Mouse (Mus musculus) adrenal gland, postnatal 14 days (tissue): Measurements from ENCODE around the gene Pradc1. TPM values are rescaled to one million over a fixed set of nuclear protein-coding genes. Genes with fewer than 3 reads are reported as not detected.

Experiments used
- DNase-seq: peaks from one replicate; pipeline ENCODE4 v3.0.0; 2021; ENCODE audit warnings: mixed read lengths
- long read RNA-seq, 2 experiments: library from polyadenylated mRNA; stranded (forward); transcript quantifications; one replicate each; pipeline ENCODE4 v2.0.0; 2021
- total RNA-seq: library from RNA; stranded (reverse); gene quantifications from 2 replicates; pipeline ENCODE4 v1.2.3, GENCODE M21; 2021

Gene Pradc1
- total RNA-seq = 13.8 and 15.2 TPM in 2 replicates
- long read RNA-seq, experiment 1, partial matches to known transcripts = 1 of 6 reads
- long read RNA-seq, experiment 1, other reads (novel, unspliced or antisense) = 1 of 6 reads
- long read RNA-seq, experiment 2, partial matches to known transcripts = 0 of 4 reads
- long read RNA-seq, experiment 2, other reads (novel, unspliced or antisense) = 4 of 4 reads

DNA sequence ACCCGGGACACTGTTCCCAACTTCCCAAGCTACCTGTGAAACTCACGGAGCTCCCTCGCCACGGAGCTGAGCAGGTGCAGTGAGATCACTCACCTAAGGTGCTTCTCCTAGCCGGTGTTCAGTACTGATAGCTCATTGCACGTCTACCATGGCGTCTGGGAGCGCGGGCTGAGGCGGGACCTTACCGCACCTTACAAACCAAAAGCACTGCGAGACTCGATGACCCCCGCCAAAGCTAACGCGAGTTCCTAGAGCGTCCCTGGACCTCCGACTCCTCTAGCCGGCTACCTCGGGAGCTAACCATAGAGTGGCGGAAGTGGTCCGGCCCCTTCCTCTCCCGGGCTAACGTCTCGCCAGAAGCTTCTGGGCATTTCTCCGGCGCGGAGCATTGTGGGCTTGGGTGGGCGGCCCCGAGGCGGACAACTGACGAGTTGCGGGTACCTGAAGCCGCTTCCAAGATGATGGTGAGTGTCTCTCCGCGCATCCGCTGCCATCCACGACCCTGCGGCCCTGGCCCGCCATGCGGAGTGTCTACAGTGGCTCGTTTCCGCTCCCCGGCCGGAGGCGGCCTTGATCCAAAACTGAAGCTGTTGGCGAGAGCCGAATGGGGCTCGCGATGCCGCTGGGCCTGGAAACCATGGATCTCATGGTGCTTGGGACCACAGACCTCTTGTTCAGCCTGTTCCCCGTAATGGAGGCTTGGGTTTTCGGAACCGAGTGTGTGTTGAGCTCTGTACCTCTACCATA lies at the start of gene Pradc1:
Pradc1 (minus strand) TSS at position 307 of the 747 bp plus-strand sequence.
- peak; percentile 97 for DNase-seq

DNA sequence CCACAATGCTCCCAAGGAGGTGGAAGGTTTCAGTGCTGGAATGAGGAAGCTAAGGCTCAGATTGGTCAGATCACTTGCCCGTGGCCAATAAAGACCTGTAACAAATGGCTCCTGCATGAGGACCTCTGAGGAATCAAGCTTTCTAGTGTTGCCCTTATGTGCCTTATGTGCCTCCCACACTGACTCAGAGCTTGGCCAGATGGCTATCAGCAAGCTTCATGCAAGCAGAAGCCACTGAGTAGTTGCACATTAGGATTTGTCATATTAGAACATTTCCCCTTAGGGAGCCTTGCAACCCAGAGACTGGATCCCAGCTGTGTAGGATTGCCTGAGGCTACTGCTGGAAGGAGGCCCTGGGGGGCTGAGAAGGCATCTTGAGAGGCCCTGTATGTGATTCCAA lies 48.6 kb upstream of the Pradc1 start:
- DNase-seq = no peak

DNA sequence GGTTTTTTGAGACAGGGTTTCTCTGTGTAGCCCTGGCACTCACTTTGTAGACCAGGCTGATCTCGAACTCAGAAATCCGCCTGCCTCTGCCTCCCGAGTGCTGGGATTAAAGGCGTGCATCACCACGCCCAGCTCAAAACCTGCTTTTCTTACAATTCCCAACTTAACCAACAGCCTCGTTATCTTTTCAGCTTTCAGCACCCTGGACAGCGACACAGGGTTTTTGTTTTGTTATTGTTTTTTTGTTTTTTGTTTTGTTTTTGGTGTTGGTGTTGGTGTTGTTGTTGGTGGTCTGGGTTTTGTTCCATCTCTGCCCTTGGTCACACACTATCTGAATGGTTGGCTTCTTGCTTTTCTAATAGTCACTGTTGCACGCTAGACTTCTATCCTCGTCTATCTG lies 46.4 kb upstream of the Pradc1 start:
- DNase-seq = peak; percentile 34

DNA sequence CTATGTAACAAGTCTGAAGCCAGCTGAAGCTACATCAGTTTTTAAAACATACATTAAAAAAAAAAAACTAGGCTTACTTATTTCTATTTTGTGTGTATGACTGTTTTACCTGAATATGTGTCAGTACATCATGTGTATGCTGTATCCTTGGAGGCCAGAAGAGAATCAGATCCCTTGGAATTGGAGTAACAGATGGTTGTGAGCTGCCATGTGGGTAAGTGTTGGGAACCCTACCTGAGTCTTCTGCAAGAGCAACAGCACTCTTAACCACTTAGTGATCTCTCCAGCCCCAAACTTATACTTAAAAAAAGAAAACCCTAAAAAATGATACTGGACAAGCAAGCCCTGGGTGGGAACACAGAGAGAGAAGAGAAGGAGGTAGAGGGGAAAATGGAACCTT lies 45.2 kb upstream of the Pradc1 start:
- no peak for DNase-seq

DNA sequence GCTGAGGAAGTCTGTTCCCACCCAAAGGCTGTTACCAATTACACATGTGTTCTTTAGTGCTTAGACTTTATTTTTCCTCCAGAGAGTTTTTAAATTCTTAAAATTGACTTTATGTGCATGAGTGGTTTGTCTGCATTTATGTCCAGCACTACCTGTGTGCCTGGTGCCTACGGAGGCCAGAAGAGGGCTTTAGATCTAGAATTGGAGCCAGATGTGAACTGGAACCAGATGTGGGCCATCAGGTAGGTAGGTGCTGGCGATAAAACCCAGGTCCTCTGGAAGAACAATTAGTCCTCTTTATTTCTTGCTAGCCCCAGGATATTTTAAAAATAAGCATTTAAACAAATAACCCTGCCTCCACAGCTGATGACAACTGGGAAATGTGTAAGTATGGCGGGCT lies 39.8 kb upstream of the Pradc1 start:
- DNase-seq = no peak

DNA sequence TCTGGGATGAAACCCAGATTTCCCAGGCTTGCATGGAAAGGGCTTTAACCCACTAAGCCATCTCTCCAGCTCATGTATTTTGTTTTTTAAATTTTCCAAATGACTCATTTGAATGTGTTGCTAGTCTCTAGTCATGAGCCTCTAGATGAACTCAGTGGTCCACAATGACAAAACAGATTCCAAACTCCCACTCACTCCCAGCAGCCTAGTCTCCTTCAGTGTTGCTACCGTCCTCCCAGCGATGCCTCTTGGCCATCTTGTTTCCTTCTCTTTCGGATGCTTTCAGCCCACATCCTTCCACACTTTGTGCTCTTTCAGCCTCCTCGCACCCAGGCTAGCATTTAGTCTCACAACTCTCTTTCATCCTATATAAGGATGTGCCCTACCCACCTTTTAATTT lies 38.5 kb upstream of the Pradc1 start:
- no peak for DNase-seq

DNA sequence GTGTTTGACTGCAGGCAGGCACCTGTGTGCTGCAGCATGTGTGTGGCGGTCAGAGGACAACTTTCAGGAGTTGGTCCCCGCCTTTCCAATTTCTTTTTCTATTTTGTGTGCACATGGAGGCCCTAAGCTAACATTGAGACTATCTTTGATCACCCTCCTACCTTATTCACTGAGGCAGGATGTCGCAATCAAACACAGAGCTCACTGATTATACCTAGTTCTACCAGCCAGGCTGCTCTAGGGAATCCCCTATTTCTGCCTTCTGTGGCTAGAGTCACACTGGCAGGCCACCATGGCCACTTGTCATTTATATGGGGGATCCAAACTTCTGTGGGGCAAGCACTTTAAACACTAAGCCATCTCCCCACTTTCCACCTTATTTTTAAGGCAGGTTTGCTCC lies 37.9 kb upstream of the Pradc1 start:
- no peak for DNase-seq

DNA sequence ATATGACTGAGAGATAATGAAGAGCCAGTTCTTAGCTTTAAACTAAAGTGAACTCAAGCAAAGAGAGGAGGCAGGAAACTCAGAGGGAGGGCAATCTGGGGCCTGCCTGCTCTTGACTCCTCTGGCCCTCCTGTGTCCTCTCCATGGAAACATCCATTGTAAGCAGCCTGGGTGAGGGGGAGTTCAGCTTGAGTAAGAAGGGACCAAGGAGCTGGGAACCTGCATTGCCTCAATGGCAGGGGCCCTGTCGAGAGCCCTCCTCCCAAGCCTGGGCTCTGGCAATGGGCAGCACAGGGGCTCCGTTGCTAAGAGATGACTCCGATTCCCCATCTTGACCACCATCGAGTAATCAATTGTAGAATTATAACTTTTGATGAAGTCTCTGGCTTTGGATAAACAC lies 36.7 kb upstream of the Pradc1 start:
- no peak for DNase-seq

DNA sequence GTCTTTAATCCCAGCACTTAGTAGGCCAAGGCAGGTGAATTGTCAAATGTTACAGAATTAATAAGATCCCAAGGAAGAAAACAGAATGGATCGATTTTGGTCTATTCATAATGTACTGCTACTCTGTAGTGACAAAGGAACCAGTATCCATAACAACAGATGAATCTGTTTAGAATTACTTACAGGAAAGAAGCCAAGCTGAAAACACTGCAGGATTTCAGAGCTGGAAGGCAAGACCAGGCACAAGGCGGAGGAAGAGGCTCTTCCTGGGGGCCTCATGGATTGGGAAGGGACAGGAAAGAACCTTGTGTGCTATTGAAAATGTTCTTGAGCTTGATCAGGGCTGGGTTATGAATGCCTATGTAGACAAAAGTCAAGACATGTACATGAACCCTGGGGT lies 34.0 kb upstream of the Pradc1 start:
- DNase-seq = no peak

DNA sequence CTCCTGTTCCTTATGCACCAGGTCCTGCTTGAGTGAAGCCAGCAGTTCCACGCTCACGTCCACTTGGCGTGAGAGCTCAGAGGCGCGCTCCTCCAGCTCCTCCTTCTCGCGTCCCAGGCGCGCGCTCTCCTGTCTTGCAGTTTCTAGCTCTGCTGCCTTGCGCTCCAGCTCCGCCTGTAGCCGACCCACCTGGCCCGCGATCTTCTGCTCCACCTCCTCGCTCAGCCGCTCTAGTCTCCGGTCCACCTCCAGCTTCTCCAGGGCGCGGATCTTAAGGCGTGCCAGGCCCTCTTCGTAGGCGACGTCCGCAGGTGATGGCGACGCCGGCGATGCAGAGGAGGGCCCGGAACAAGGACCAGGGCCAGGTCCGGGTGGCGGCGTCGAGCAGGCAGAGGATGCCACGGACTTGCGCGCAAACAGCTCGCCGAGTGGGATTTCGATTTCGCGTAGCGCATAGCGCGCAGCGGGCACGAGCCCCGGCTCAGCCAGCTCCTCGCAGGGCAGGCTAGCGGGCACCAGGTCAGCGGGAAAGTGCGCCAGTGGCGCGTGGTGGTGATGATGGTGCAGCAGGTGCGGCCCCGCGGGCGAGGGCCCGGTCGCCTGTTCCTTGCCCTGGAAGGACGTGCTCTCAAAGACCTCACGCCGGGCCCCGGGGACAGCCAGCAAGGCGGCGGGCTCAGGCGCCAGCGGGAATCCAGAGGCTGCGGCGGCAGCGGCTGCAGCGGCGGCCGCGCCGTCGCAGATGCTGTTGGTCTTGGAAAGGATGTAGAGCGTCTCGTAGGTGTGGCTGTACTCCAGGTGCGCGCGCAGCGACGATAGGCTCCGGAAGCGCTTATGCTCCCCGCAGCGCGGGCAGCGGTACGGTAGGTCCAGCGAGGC lies 32.3 kb upstream of the Pradc1 start:
- no peak for DNase-seq

DNA sequence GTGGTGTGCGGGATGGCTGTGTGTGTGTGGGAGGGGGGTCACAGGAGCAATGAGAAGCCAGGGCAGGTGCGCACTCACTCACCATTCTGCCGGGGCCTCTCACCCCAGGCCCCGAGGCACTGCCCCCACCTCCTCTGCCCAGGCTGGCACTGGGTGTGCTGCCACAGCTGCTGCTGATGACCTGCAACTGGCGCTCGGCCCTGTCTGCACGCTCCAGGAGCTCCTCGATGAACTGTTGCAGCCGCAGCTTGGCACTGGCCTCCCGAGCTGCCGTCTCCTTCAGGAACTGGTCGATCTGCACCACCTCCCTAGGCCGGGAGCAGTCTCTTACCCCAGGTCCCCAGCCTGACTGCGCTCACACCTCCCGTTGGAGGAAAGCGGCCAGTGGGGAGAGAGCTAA lies 28.9 kb upstream of the Pradc1 start:
- no peak for DNase-seq

DNA sequence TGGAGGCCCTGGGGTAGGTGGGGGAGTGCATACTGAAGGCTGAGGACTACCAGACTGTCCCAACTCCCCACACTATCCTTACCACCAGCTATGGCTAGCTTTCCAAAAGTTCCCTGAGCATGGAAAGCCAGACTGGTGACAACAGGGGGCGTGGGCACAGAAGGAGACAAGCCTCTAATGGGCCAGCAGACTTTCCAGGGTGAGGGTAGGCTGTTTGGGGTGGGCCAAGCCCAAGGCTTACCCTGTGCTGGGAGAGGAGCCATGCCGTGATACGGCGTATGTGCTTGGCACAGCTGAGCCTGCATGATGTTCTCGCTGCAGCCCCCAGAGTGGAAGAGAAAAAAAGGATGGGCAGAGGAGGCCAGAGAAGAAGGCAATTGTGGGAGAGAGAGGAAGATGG lies 28.2 kb upstream of the Pradc1 start:
- DNase-seq = no peak

DNA sequence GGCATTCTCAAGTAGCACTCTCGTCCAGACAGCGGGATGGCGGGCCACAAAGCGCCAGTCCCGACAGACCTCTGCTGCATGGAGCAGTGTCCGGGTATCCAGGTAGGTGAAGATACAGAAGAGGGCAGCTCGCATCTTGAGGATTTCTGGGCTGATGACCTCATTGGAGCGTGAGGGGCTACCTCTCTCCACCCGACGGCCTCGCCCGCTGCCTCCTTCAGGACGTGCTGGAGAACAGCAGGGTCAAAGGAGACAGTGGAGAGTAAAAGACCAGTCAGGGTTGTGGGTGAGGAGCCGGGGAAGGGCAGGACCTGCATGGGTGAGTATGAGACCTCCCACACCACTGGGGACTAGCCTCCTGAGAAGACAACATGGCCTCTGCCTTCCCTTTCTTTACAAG lies 26.6 kb upstream of the Pradc1 start:
- no peak for DNase-seq

DNA sequence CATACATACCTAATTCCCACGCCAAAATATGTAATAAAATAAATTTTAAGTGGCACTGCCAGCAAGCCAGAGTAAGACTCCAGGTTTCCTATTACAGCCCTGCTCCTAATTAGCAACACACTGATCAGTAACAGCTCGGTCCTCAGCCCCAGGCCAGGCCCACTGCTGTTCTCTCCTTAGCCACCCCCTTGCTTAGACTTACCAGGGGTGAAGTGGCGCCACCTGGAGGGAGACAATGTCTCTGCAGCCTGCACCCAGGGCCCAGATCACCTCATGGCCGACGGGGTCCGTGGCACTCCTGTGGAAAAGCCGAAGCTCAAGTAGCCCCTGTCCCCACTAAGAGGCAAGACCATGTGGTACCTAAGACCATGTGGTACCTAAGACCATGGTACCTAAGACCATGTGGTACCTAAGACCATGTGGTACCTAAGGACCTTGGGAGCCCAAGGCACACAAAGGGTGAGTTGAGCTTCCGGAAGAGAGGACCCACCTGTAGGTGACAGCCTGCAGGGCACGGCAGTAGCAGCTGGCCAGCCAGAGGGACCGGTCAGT lies 25.7 kb upstream of the Pradc1 start:
- peak; percentile 69 for DNase-seq

DNA sequence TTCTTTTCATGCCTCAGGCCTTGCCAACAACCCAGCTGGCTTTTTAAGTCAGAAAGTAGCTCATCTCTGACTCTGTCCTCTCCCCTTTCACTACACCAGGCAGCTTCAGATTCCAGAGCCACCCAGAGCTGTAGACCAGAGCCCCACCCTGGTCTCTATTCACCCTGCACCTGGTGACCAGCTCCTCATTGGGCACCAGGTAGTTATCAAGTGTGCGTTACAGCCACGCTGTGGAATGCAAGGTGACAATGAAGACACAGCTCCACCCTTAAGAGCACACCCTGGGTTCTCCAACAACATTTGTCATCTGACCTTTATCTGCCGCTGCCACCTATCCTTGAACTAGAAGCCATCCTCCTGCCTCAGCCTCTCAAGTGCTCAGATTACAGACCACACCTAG lies 23.8 kb upstream of the Pradc1 start:
- no peak for DNase-seq

DNA sequence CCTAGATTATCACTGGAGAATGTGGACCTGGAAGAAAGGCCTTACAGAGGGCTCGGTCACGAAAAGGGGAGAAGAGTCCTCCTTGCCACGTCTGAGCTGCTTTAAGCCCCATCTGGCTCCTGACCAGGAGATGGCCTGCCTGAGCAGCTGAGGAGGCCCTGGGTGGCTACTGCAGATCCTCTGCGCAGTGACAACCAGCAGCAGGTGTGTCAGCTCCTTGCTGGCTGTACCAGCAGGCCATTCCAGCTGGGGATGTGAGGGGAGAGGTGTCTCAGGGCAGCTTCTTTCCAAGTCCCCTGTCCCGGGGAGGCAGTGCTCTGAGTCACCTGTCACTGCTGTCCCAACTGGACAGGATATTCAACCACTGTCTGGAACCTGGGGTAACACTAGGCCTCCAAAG lies 20.8 kb upstream of the Pradc1 start:
- DNase-seq = no peak

DNA sequence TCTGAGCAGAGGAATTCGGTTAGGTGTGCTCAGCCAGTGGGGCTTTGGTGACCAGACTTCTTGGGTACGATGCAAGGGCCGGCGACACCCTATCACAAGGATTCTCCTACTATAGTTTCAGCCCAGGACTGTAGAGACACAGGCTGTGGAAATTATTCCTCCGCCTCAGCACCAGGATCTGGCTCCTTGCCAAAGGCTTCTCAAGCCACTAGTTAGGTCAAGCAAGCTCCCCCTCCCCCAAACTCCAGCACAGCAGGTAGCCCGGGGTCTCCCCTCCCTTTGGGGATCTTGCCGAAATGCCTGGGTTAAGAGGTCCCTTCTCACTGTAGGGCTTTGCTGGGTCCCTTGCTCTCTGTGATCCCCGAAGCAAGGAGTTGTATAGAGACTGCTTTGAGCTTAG lies 20.2 kb upstream of the Pradc1 start:
- DNase-seq = no peak

DNA sequence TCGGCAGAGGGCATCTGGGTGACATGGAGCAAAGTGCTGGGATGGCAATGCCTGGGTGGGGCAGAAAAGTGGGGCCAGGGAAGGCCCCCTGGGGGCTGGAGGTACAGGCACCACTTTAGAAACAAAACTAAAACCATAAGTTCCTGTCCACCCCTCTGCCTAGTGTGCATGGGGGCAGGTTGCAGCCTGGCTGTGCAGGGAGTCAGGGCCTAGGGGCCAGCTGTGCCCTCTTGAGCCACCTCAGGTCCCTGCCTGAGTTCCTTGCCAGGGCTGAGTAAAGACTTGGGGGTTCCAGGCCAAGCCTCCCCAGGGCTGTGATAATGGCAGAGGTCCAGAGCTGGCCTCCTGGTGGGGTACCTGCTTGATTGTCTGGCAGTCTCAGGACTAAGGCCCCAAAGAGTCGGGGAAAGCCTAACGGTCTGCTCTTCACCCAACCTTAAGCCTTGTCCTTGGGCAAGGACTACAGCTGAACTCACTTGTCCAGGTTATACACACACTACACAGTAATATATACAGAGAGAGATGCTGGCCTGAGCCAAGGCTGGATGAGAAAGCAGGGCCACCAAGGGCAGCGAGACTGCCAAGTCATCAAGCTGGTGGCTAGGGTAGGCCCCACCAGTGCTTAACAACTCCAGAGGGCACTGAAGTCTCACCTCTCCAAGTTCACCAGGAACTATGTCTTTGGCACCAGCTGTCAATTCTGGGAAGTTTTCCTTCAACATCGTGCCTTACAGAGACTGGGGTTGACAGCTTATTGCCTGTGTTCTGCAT lies 18.1 kb upstream of the Pradc1 start:
- DNase-seq = peak; percentile 56

DNA sequence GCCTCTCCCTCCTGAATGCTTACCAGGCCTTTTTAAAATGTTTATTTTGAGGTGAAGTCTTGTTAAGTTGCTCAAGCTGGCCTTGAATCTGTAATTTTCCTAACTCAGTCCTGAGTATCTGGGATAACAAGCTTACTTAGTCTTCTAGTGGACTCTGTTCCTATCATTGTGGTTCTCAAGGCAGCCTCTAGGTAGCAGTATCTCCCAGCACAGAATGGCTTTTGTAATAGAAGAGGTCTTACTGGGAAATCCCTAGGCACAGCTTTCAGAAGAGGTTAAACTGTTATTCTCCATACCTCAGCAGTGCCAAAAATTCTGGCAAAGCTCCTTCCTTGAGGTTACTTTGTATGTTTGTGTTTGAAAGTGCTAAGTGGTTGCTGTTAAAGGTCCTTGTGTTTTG lies 13.6 kb upstream of the Pradc1 start:
- no peak for DNase-seq

DNA sequence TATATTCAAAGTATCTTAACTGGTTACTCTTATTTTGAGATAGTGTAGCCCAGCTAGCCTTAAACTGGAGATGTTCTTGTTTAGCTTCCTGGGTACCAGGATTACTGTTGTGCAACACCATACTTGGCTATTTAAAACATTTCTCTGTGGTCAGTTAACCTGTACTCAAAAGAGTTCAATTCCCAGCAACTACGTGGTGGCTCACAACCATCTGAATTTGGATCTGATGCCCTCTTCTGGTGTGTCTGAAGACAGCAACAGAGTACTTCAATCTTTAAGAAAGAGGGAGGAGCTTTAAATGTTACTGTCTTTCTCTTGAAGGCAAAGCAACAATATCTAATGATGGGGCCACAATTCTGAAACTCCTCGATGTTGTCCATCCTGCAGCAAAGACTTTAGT lies 7.9 kb upstream of the Pradc1 start:
- no peak for DNase-seq

DNA sequence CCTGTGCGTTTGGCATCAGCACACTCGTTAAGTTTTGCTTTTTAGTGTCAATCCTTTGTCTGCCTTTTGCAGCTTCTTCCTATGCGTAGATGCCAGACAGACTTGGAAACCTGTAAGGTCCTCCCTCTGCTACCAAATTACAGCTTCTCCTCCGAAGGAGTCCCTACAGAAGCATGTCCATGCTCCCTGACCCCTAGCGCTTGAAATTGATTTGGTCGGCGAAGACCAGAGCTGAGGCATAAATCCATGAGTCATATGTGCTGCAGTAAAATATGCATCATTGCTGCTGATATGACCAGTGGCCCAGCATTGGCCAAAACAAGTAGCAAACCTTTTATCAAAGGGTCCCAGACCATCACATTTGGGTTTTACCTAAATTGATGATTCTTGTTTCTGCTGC lies 1.0 kb upstream of the Pradc1 start:
- peak; percentile 39 for DNase-seq

DNA sequence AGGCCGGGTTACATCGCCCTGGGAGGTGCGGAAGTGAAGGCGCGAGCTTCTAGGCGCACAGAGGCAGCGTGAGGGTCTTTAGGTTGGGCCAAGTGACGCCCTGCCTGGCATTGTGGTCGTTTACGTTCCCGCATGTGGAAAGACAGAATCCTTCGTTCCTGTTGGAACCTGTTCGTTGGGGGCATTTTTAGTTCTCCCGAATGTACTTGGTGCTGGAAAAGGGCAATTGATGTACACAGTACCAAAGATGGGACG lies 568 bp upstream of the Pradc1 start:
- no peak for DNase-seq
